Mouse (Mus musculus): ENCODE measurements around the gene Ddc. TPM values are rescaled to one million over a fixed set of nuclear protein-coding genes. Genes with fewer than 3 reads are reported as not detected.

The Ddc gene
- total and polyA plus RNA-seq, 3 experiments = 0.17 to 0.33 TPM; not detected in 1

GRCm38 (mm10) chr11:11823980-11824911 lies 73.7 kb downstream of the Ddc start:
- Histone ChIP-seq H3K4me3 (replicated peaks in 1 of 3; ENCODE audit: low read depth in 2 of 3, low read length in 2 of 3, poor library complexity in 1 of 3) (no peak overlapping the region), H3K79me2 (replicated peaks; ENCODE audit: control insufficient read depth, extremely low read depth, insufficient read depth, poor library complexity, severe bottlenecking) (no peaks in the 10 kb centered on the region), H3K27me3 (replicated peaks) (no peaks in the 10 kb centered on the region), H3K27ac (ENCODE audit: insufficient read depth, low read depth) (no peak overlapping the region), H3K4me1 (ENCODE audit: control insufficient read depth in 1 of 2, insufficient read depth in 2 of 2) (peaks cover 15 to 47% of the 10 kb centered on the region in 2 experiments), H3K36me3 (replicated peaks in 1 of 2; ENCODE audit: control insufficient read depth in 1 of 2, insufficient read depth in 1 of 2, low read length in 1 of 2) (no peaks in the 10 kb centered on the region), H3K9ac (ENCODE audit: insufficient read depth, low read depth) (no peak overlapping the region), H3K9me3 (replicated peaks; ENCODE audit: low read length) (no peaks in the 10 kb centered on the region), H3K4me2 (ENCODE audit: insufficient read depth, low read depth, poor library complexity, severe bottlenecking) (no peak overlapping the region)
- dilution Hi-C loops (cut with MboI; ENCODE audit: extremely low pct_ligation_motif_present, extremely low pct_unique_long_range_greater_than_20kb, low sequenced_read_pairs) = loop anchor here (25.0 kb wide), 1 partner anchor 138 kb away; no protein-coding TSS in a partner anchor
- TF ChIP-seq MAFK (IDR thresholded peaks at IDR 0.05; ENCODE audit: insufficient replicate concordance, low read length) = no peak
- no peak for TF ChIP-seq NRF1 (IDR thresholded peaks at IDR 0.05; ENCODE audit: low read depth, low read length)
- TF ChIP-seq BHLHE40 (IDR thresholded peaks at IDR 0.05; ENCODE audit: low read depth, low read length) = no peak
- no peak for TF ChIP-seq JUN (IDR thresholded peaks at IDR 0.05; ENCODE audit: insufficient read depth, low read depth, low read length)
- TF ChIP-seq MXI1 (IDR thresholded peaks at IDR 0.05; ENCODE audit: low read depth, low read length) = no peak
- no peak for TF ChIP-seq RAD21 (IDR thresholded peaks at IDR 0.05; ENCODE audit: low read depth, low read length)
- no peak for TF ChIP-seq PAX5 (IDR thresholded peaks at IDR 0.05; ENCODE audit: low read length)
- in situ Hi-C loops (cut with MboI; ENCODE audit: low pct_ligation_motif_present, low pct_unique_long_range_greater_than_20kb, low sequenced_read_pairs) = loop anchor here (25.0 kb wide), 3 partner anchors 388 to 713 kb away; no protein-coding TSS in a partner anchor
- DNase-seq (ENCODE audit: extremely low read depth) = no peak

GRCm38 (mm10) chr11:11822181-11823095 lies 75.5 kb downstream of the Ddc start:
- H3K9ac ChIP-seq (ENCODE audit: insufficient read depth, low read depth) = no peak overlapping the region
- no peak overlapping the region for H3K4me2 ChIP-seq (ENCODE audit: insufficient read depth, low read depth, poor library complexity, severe bottlenecking)
- H3K79me2 ChIP-seq (replicated peaks; ENCODE audit: control insufficient read depth, extremely low read depth, insufficient read depth, poor library complexity, severe bottlenecking) = no peaks in the 10 kb centered on the region
- DNase-seq (ENCODE audit: extremely low read depth) = no peak
- no peak overlapping the region for H3K27ac ChIP-seq (ENCODE audit: insufficient read depth, low read depth)
- H3K4me1 ChIP-seq (ENCODE audit: control insufficient read depth in 1 of 2, insufficient read depth in 2 of 2) = peaks cover 10 to 40% of the 10 kb centered on the region in 2 experiments
- H3K36me3 ChIP-seq (replicated peaks in 1 of 2; ENCODE audit: control insufficient read depth in 1 of 2, insufficient read depth in 1 of 2, low read length in 1 of 2) = no peaks in the 10 kb centered on the region
- no peaks in the 10 kb centered on the region for H3K9me3 ChIP-seq (replicated peaks; ENCODE audit: low read length)
- no peak overlapping the region for H3K4me3 ChIP-seq (replicated peaks in 1 of 3; ENCODE audit: low read depth in 2 of 3, low read length in 2 of 3, poor library complexity in 1 of 3)
- TF ChIP-seq NRF1 (IDR thresholded peaks at IDR 0.05; ENCODE audit: low read depth, low read length) (no peak), IRF4 (IDR thresholded peaks at IDR 0.05; ENCODE audit: low read depth, low read length) (no peak), JUND (conservative IDR thresholded peaks at IDR 0.05; ENCODE audit: low read depth, low read length) (no peak), CHD1 (IDR thresholded peaks at IDR 0.05; ENCODE audit: low read depth, low read length) (no peak), ETS1 (conservative IDR thresholded peaks at IDR 0.05; ENCODE audit: low read depth, low read length) (no peak), TBP (conservative IDR thresholded peaks at IDR 0.05; ENCODE audit: low read depth, low read length) (no peak), MYC (IDR thresholded peaks at IDR 0.05; ENCODE audit: low read depth, low read length) (no peak), SIN3A (IDR thresholded peaks at IDR 0.05; ENCODE audit: low read length) (no peak), PAX5 (IDR thresholded peaks at IDR 0.05; ENCODE audit: low read length) (no peak), UBTF (IDR thresholded peaks at IDR 0.05; ENCODE audit: low read depth, low read length) (no peak), HCFC1 (IDR thresholded peaks at IDR 0.05; ENCODE audit: low read depth, low read length) (no peak), MAX (IDR thresholded peaks at IDR 0.05; ENCODE audit: low read length) (no peak)
- dilution Hi-C loops (cut with MboI; ENCODE audit: extremely low pct_ligation_motif_present, extremely low pct_unique_long_range_greater_than_20kb, low sequenced_read_pairs) = loop anchor here (25.0 kb wide), 1 partner anchor 140 kb away; no protein-coding TSS in a partner anchor
- in situ Hi-C loops (cut with MboI; ENCODE audit: low pct_ligation_motif_present, low pct_unique_long_range_greater_than_20kb, low sequenced_read_pairs) = loop anchor here (25.0 kb wide), 3 partner anchors 390 to 715 kb away; no protein-coding TSS in a partner anchor
- H3K27me3 ChIP-seq (replicated peaks) = no peaks in the 10 kb centered on the region

All from CH12.LX (cell line).